Comparison of ENCODE assay signal across 9 mouse cellular contexts in genomic region chr1:91968710-91969379, GRCm38 (mm10).
DNase-seq lines count a peak whose midpoint lies in the region; ATAC-seq and TF ChIP-seq lines count a peak whose summit lies in the region.
"Had no signal": no experiment of that assay in that cellular context is flagged by ENCODE, and none has a peak within 500 bp of the region (broad histone marks: within the 10 kb centered on the region; RNA-seq: fewer than 3 reads in every experiment).

No protein-coding gene starts in this region.

- no peaks in the 10 kb centered on the region for H3K27me3 ChIP-seq in forebrain, postnatal 0 days (ENCODE audit: insufficient read depth, low read length)
- no peaks in the 10 kb centered on the region for H3K27me3 ChIP-seq in midbrain, embryonic 11.5 days (ENCODE audit: control insufficient read depth, insufficient read depth, low read length)
- H3K27me3 ChIP-seq: heart, embryonic 15.5 days had no signal

- 55% methylated on average over 5 of the region's 5 CpGs for WGBS in forebrain, postnatal 0 days
- 69% methylated on average over 5 of the region's 5 CpGs for WGBS in midbrain, embryonic 11.5 days

- DNase-seq in cerebellum, adult 11 months: peak; percentile 30
- DNase-seq in 416B (ENCODE audit: low read depth): peak; percentile 58
- DNase-seq in brain, embryonic 14.5 days (ENCODE audit: low read depth): peak; percentile 85
- DNase-seq in forebrain, postnatal 0 days: peak; percentile 70
- peak; percentile 32 to 48 for DNase-seq in layer of hippocampus, adult 8-10 months (ENCODE audit: low spot score in 2 of 2)
- no peak for DNase-seq in midbrain, embryonic 11.5 days (ENCODE audit: low spot score, missing footprints)
- DNase-seq in thymus, postnatal 14 days: peak; percentile 52

- no peak for TF ChIP-seq POLR2A in brain, embryonic 14.5 days (IDR thresholded peaks at IDR 0.05; ENCODE audit: borderline replicate concordance, extremely low read depth, insufficient read depth, insufficient read length, poor library complexity, severe bottlenecking)

- no peaks in the 10 kb centered on the region for H3K9me3 ChIP-seq in forebrain, postnatal 0 days (ENCODE audit: low read length)
- H3K9me3 ChIP-seq in midbrain, embryonic 11.5 days (ENCODE audit: control insufficient read depth, low read length): no peaks in the 10 kb centered on the region
- H3K9me3 ChIP-seq: heart, embryonic 15.5 days had no signal

- no peak overlapping the region for H3K27ac ChIP-seq in forebrain, postnatal 0 days (ENCODE audit: low read depth, low read length)
- no peak overlapping the region for H3K27ac ChIP-seq in midbrain, embryonic 11.5 days (ENCODE audit: low read depth, low read length)
- H3K27ac ChIP-seq: heart, embryonic 15.5 days had no signal

- no peak overlapping the region for H3K9ac ChIP-seq in forebrain, postnatal 0 days
- H3K9ac ChIP-seq in midbrain, embryonic 11.5 days (ENCODE audit: low read length): 0 out of 2 replicates have a peak overlapping the region, but pooled peaks have one; percentile 12
- H3K9ac ChIP-seq: heart, embryonic 15.5 days had no signal

- no peak for ATAC-seq in cerebellum, adult (ENCODE audit: insufficient number of reproducible peaks, low FRiP score, low TSS enrichment)
- peak; percentile 56 for ATAC-seq in forebrain, postnatal 0 days
- no peak for ATAC-seq in midbrain, embryonic 11.5 days (ENCODE audit: low FRiP score)

- no peaks in the 10 kb centered on the region for H3K4me1 ChIP-seq in forebrain, postnatal 0 days (ENCODE audit: insufficient read depth)
- H3K4me1 ChIP-seq in midbrain, embryonic 11.5 days (ENCODE audit: control insufficient read depth, insufficient read depth, low read length): no peaks in the 10 kb centered on the region
- H3K4me1 ChIP-seq: heart, embryonic 15.5 days had no signal

- H3K4me2 ChIP-seq in forebrain, postnatal 0 days (ENCODE audit: low read depth): no peak overlapping the region
- no peak overlapping the region for H3K4me2 ChIP-seq in midbrain, embryonic 11.5 days
- H3K4me2 ChIP-seq: heart, embryonic 15.5 days had no signal

- H3K36me3 ChIP-seq in forebrain, postnatal 0 days (ENCODE audit: insufficient read depth): peaks cover 83% of the 10 kb centered on the region
- peaks cover 18% of the 10 kb centered on the region for H3K36me3 ChIP-seq in midbrain, embryonic 11.5 days (ENCODE audit: control insufficient read depth, insufficient read depth, low read length)

- H3K4me3 ChIP-seq in forebrain, postnatal 0 days (ENCODE audit: low read depth, low read length): no peak overlapping the region
- H3K4me3 ChIP-seq in midbrain, embryonic 11.5 days (ENCODE audit: low read depth, low read length): no peak overlapping the region
- H3K4me3 ChIP-seq: heart, embryonic 15.5 days had no signal

- TF ChIP-seq CTCF in brain, embryonic 14.5 days (IDR thresholded peaks at IDR 0.05; ENCODE audit: borderline replicate concordance, extremely low read depth, insufficient read depth, insufficient read length): peak; percentile 68; the same call in 1 of the 2 replicates
- peak; percentile 79 for TF ChIP-seq CTCF in forebrain, postnatal 0 days (IDR thresholded peaks at IDR 0.05; ENCODE audit: low read depth)
